Mouse (Mus musculus): ENCODE measurements at regions not wholly inside any gene's neighbourhood (a gene's known extent, or its start where the extent isn't known, plus 50 kb on each side); places are given as distances from the start of the nearest gene placed in this dataset.

- TF ChIP-seq CTCF (IDR thresholded peaks at IDR 0.05; ENCODE audit: low read depth), result no peak
- TF ChIP-seq EP300 (IDR thresholded peaks at IDR 0.05; ENCODE audit: low read depth), result no peak
Measured at GRCm38 (mm10) chr12:39888493-39888892, 149.3 kb downstream of the Arl4a start.
